Mouse (Mus musculus): ENCODE results near the gene Ppp1r8. TPM values are rescaled to one million over a fixed set of nuclear protein-coding genes. Genes with fewer than 3 reads are reported as not detected.
"Not testable (repeated sequence)": the region's sequence is repeated elsewhere in the genome, so short reads cannot be mapped to it uniquely, and the experiment has no call there.

Gene Ppp1r8
- polyA plus RNA-seq, 1 experiment from 2014 or later = 55.2 TPM

DNA sequence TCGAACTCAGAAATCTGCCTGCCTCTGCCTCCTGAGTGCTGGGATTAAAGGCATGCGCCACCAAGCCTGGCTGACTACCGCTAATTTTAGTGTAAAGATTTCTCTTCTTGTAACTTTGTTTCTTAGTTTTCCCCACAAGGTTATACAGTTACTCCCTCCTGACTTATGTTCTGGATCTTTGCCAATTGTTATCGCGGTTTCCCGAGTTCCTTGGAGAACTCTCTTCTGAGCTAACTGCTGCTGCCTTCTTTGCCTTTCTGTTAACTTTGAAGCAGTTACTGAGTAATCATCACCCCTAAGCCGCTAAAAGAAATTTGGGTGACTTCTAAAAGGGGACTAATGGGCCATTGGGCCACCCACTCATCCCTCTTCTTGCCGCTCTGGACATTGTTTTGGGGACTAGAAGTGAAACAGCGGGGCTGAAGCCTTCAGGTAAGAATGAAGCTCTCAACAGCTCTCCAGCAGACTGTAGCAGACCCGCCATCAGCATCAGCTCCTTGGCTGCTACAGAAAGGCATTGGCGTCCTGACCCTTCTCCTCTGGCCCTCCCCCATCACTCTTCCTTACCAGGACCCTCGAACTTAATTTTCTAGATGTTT, 37.3 kb downstream of the Ppp1r8 start:
- H3K9me3 ChIP-seq (replicated peaks) = peaks cover under 1% of the 10 kb centered on the region; the same call in 1 of the 2 replicates
- no peaks in the 10 kb centered on the region for H3K27me3 ChIP-seq
- no peak overlapping the region for H3K9ac ChIP-seq
- WGBS = 80% methylated on average over 12 of the region's 12 CpGs
- H3K4me2 ChIP-seq (replicated peaks) = no peak overlapping the region
- no peaks in the 10 kb centered on the region for H3K36me3 ChIP-seq
- H3K4me1 ChIP-seq = no peaks in the 10 kb centered on the region
- no peak overlapping the region for H3K4me3 ChIP-seq (replicated peaks)
- H3K27ac ChIP-seq (replicated peaks) = no peak overlapping the region
- ATAC-seq (ENCODE audit: insufficient number of reproducible peaks, low FRiP score, low TSS enrichment, low read depth) = no peak

DNA sequence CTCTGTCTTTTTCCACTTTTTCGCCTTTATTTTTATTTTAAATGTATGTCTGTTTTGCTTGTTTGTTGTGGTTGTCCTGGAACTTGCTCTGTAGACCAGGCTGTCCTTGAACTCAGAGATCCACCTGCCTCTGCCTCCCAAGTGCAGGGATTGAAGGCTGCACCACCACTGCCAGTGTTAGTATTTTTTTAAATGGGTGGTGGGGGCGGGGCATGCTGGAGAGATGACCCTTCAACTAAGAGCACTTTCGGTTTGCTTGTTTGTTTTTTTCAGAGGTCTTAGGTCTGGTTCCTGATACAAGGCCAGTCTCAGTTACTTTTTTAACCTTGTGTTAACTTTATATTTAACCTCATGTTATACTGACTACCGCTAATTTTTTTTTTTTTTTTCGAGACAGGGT, 37.8 kb downstream of the Ppp1r8 start:
- ATAC-seq (ENCODE audit: insufficient number of reproducible peaks, low FRiP score, low TSS enrichment, low read depth) = no peak
- H3K9ac ChIP-seq = no peak overlapping the region
- no peaks in the 10 kb centered on the region for H3K9me3 ChIP-seq (replicated peaks)
- no peaks in the 10 kb centered on the region for H3K4me1 ChIP-seq
- no peaks in the 10 kb centered on the region for H3K36me3 ChIP-seq
- H3K27ac ChIP-seq (replicated peaks) = no peak overlapping the region
- 82% methylated on average over 5 of the region's 5 CpGs for WGBS
- H3K4me2 ChIP-seq (replicated peaks) = no peak overlapping the region
- no peak overlapping the region for H3K4me3 ChIP-seq (replicated peaks)
- no peaks in the 10 kb centered on the region for H3K27me3 ChIP-seq

DNA sequence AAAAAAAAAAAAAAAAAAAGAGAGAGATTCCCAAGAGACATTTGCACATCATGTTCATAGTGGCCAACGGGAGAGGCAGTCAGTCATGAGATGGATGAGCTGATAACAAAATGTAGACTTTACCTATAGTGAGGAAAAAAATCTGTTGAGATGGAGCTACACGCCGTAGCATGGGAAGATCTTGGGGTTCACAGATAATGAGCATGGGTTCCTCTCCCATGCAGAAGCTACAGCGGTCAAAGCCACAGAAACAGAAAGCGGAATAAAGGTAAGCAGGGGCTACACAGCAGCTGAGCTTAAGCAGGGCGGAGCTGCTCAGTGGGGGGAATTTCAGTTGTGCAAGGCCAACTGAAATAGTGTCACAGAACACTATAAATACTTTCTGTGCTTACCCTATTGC, 38.6 kb downstream of the Ppp1r8 start:
- WGBS = 85% methylated on average over 6 of the region's 6 CpGs
- H3K27me3 ChIP-seq = no peaks in the 10 kb centered on the region
- H3K4me1 ChIP-seq = no peaks in the 10 kb centered on the region
- H3K4me3 ChIP-seq (replicated peaks) = no peak overlapping the region
- H3K9ac ChIP-seq = no peak overlapping the region
- H3K27ac ChIP-seq (replicated peaks) = no peak overlapping the region
- no peaks in the 10 kb centered on the region for H3K9me3 ChIP-seq (replicated peaks)
- no peak for ATAC-seq (ENCODE audit: insufficient number of reproducible peaks, low FRiP score, low TSS enrichment, low read depth)
- H3K36me3 ChIP-seq = no peaks in the 10 kb centered on the region
- no peak overlapping the region for H3K4me2 ChIP-seq (replicated peaks)

DNA sequence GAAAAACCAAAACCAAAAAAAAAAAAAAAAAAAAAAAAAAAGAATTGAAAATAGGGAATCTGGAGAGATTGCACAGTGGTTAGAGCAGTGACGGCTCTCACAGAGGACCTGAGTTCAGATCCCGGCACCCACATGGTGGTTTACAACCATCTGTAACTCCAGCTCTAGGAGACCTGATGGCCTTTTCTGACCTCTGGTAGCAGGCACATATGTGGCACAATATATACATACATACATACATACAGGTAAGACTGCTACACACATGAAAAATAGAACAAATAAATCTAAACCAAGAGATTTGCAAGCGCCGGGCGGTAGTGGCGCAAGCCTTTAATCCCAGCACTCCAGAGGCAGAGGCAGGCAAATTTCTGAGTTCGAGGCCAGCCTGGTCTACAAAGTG, 39.1 kb downstream of the Ppp1r8 start:
- Histone ChIP-seq H3K9ac (no peak overlapping the region), H3K9me3 (replicated peaks) (no peaks in the 10 kb centered on the region), H3K4me1 (no peaks in the 10 kb centered on the region), H3K4me3 (replicated peaks) (no peak overlapping the region), H3K36me3 (no peaks in the 10 kb centered on the region), H3K4me2 (replicated peaks) (no peak overlapping the region), H3K27ac (replicated peaks) (no peak overlapping the region), H3K27me3 (no peaks in the 10 kb centered on the region)
- WGBS = 98% methylated on average over 7 of the region's 7 CpGs
- ATAC-seq (ENCODE audit: insufficient number of reproducible peaks, low FRiP score, low TSS enrichment, low read depth) = no peak

GRCm38 (mm10) chr4:132803212-132803611, 39.8 kb downstream of the Ppp1r8 start:
- Histone ChIP-seq H3K36me3 (no peaks in the 10 kb centered on the region), H3K4me3 (replicated peaks) (no peak overlapping the region), H3K9me3 (replicated peaks) (no peaks in the 10 kb centered on the region), H3K4me1 (no peaks in the 10 kb centered on the region), H3K27ac (replicated peaks) (no peak overlapping the region), H3K27me3 (no peaks in the 10 kb centered on the region), H3K4me2 (replicated peaks) (no peak overlapping the region), H3K9ac (no peak overlapping the region)
- ATAC-seq (ENCODE audit: insufficient number of reproducible peaks, low FRiP score, low TSS enrichment, low read depth) = no peak
- 91% methylated on average over 5 of the region's 5 CpGs for WGBS

DNA sequence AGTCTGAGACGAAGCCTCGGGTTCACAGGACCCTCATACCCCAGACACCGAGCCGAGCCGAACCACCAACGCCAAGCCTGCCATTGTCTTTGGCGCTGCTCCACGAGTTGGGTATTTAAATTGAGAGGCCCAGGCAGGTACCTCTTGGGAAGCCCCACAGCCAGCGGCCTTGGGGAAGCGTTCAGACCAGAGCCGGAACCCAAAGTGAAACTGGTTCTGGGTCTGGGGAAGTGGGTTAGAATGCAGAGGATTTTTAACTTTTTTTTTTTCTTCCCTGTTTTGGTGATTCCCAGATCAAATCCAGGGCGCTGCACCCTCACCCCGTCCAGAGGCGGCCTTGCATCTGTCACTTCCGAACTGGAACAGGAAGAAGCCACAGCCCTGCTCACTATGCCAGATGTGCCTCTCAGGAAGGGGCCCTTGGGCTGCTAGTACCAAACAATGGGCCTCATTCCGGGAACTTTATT, 40.8 kb downstream of the Ppp1r8 start:
- Histone ChIP-seq H3K4me1 (no peaks in the 10 kb centered on the region), H3K4me3 (replicated peaks) (no peak overlapping the region), H3K27ac (replicated peaks) (no peak overlapping the region), H3K9ac (no peak overlapping the region), H3K9me3 (replicated peaks) (no peaks in the 10 kb centered on the region), H3K36me3 (no peaks in the 10 kb centered on the region), H3K4me2 (replicated peaks) (no peak overlapping the region), H3K27me3 (no peaks in the 10 kb centered on the region)
- no peak for ATAC-seq (ENCODE audit: insufficient number of reproducible peaks, low FRiP score, low TSS enrichment, low read depth)
- WGBS = 66% methylated on average over 16 of the region's 16 CpGs

DNA sequence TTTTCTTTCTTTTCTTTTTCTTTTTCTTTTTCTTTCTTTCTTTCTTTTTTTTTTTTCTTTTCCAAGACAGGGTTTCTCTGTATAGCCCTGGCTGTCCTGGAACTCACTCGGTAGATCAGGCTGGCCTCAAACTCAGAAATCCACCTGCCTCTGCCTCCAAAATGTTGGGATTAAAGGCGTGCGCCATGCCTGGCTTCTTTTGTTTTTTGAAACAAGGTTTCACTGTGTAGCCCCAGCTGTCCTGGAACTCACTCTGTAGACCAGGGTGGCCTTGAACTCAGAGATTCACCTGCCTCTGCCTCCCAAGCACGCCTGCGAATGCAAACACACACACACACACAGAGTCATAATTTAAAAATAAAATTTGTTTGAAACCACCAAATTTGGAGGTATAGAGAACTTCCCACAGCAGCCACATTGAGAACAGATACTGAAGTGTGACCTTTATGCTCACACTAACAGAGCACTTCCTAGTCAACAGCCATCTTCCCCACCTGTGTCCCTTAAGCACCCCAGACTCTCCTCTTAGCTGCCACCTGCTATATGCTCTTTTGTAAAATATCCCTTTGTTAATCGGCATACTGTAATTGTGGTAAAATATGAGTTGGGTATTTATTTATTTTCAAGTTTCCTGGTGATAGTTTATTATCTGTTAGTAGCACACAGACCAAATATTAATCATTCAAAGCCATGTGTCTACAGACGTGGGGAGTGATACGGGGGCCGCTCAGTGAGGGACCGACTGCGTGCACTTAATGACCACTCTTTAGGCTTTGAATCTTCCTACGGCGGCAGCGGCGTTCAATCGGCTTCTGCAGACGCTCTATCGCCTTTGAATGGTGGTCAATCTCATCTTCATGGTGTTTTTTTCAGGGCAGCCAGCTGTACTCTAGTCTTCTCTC, 41.5 kb downstream of the Ppp1r8 start:
- 88% methylated on average over 18 of the region's 18 CpGs for WGBS
- no peaks in the 10 kb centered on the region; the same call in 1 of the 2 replicates for H3K4me1 ChIP-seq
- peaks cover 3% of the 10 kb centered on the region; the same call in 1 of the 2 replicates for H3K27me3 ChIP-seq
- no peak overlapping the region for H3K9ac ChIP-seq
- H3K36me3 ChIP-seq = no peaks in the 10 kb centered on the region
- H3K27ac ChIP-seq (replicated peaks) = no peak overlapping the region
- no peak overlapping the region for H3K4me3 ChIP-seq (replicated peaks)
- H3K4me2 ChIP-seq (replicated peaks) = no peak overlapping the region
- no peak for ATAC-seq (ENCODE audit: insufficient number of reproducible peaks, low FRiP score, low TSS enrichment, low read depth)
- no peaks in the 10 kb centered on the region for H3K9me3 ChIP-seq (replicated peaks)

GRCm38 (mm10) chr4:132799845-132800244, 43.1 kb downstream of the Ppp1r8 start:
- no peak overlapping the region for H3K9ac ChIP-seq
- H3K4me3 ChIP-seq (replicated peaks) = no peak overlapping the region

GRCm38 (mm10) chr4:132798666-132799065, 44.3 kb downstream of the Ppp1r8 start:
- H3K27ac ChIP-seq (replicated peaks); H3K9me3 ChIP-seq (replicated peaks); ATAC-seq (ENCODE audit: insufficient number of reproducible peaks, low FRiP score, low TSS enrichment, low read depth); H3K4me2 ChIP-seq (replicated peaks); H3K4me3 ChIP-seq (replicated peaks); H3K36me3 ChIP-seq; H3K9ac ChIP-seq; H3K4me1 ChIP-seq: not testable (repeated sequence)
- 81% methylated on average over 3 of the region's 3 CpGs for WGBS
- peaks cover 21% of the 10 kb centered on the region for H3K27me3 ChIP-seq

More at GRCm38 (mm10) chr4:132799845-132800244, 43.1 kb downstream of the Ppp1r8 start:
- no peaks in the 10 kb centered on the region for H3K36me3 ChIP-seq
- no peak overlapping the region for H3K4me2 ChIP-seq (replicated peaks)
- ATAC-seq (ENCODE audit: insufficient number of reproducible peaks, low FRiP score, low TSS enrichment, low read depth) = no peak
- H3K27ac ChIP-seq (replicated peaks) = no peak overlapping the region
- peaks cover 5% of the 10 kb centered on the region; the same call in 1 of the 2 replicates for H3K4me1 ChIP-seq
- 83% methylated on average over 4 of the region's 4 CpGs for WGBS
- H3K27me3 ChIP-seq = peaks cover 17% of the 10 kb centered on the region
- no peaks in the 10 kb centered on the region for H3K9me3 ChIP-seq (replicated peaks)

DNA sequence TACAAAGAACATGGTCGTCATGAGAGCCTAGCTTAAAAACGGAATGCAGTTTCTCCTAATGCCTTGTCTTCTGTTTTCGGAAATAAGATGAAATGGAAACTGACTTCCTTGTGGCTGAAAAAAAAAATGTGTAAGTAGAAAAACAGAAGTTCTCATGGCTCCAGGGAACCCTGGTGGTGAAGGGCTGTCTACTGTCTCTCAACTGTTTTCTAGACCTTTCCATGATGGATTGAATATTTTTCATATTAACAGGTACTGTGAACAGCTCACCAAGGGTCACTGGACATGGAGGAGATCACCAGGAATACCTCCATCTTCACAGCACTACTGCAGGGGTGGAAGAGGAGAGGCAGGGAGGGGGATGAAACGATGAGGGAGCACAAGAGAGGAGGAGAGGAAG, 44.9 kb downstream of the Ppp1r8 start:
- Histone ChIP-seq H3K4me1 (peaks cover 5% of the 10 kb centered on the region; the same call in 1 of the 2 replicates), H3K9ac (no peak overlapping the region), H3K4me3 (replicated peaks) (no peak overlapping the region), H3K27ac (replicated peaks) (no peak overlapping the region), H3K36me3 (no peaks in the 10 kb centered on the region), H3K27me3 (peaks cover 21% of the 10 kb centered on the region), H3K4me2 (replicated peaks) (no peak overlapping the region), H3K9me3 (replicated peaks) (no peaks in the 10 kb centered on the region)
- no peak for ATAC-seq (ENCODE audit: insufficient number of reproducible peaks, low FRiP score, low TSS enrichment, low read depth)
- 68% methylated on average over 4 of the region's 4 CpGs for WGBS

DNA sequence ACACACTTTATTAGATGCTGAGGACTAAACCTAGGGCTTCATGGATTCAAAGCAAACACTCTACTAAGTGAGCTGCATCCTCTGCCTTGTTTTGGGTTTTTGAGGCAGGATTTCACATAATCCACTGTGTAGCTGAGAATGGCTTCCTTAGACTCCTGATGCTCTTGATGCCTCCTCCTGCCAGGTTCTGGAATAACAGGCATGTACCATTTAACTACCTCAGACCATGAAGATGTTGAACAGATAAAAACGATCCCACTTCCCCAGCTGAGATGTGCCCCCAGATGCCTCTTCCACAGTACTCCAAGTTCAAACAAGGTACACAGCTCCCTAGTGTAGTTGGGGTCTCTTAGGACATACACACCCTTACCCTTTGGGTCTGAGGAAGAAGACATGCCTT, 45.5 kb downstream of the Ppp1r8 start:
- Histone ChIP-seq H3K4me2 (replicated peaks) (no peak overlapping the region), H3K27ac (replicated peaks) (no peak overlapping the region), H3K9me3 (replicated peaks) (no peaks in the 10 kb centered on the region), H3K36me3 (no peaks in the 10 kb centered on the region), H3K9ac (no peak overlapping the region), H3K4me3 (replicated peaks) (no peak overlapping the region), H3K4me1 (peaks cover 5% of the 10 kb centered on the region; the same call in 1 of the 2 replicates), H3K27me3 (peaks cover 21% of the 10 kb centered on the region)
- ATAC-seq (ENCODE audit: insufficient number of reproducible peaks, low FRiP score, low TSS enrichment, low read depth) = no peak
- 65% methylated on average over 1 of the region's 1 CpGs for WGBS
